Mouse (Mus musculus) layer of hippocampus, postnatal 14 days (tissue): ENCODE data around the gene Lifr. TPM values are rescaled to one million over a fixed set of nuclear protein-coding genes. Genes with fewer than 3 reads are reported as not detected.

ENCODE experiments used
- DNase-seq, 2 experiments: peaks; one replicate each; pipeline ENCODE4 v3.0.0; 2021 to 2022; ENCODE audit warnings: low spot score in 2 of 2, mixed read lengths in 1 of 2
- total RNA-seq, 2 experiments: library from RNA; stranded (reverse); gene quantifications; 2 replicates each; pipeline ENCODE4 v1.2.3; 2021

Lifr gene
- total RNA-seq, 2 experiments from 2014 or later, result 60.9 to 64.7 TPM

- no peak for DNase-seq
Observed at GRCm38 (mm10) chr15:7123781-7124450, 33.5 kb downstream of the Lifr start.

- DNase-seq, result no peak
Observed at GRCm38 (mm10) chr15:7126171-7126570, 35.8 kb downstream of the Lifr start.

GRCm38 (mm10) chr15:7128627-7129126 is 38.3 kb downstream of the Lifr start:
- DNase-seq, result no peak

GRCm38 (mm10) chr15:7129127-7129943 is 38.9 kb downstream of the Lifr start:
- DNase-seq, result peak; percentile 81 to 84

GRCm38 (mm10) chr15:7129944-7130287 is 39.5 kb downstream of the Lifr start:
- DNase-seq, result peak in 1 of 2 experiments; percentile 36

GRCm38 (mm10) chr15:7130691-7131225 is 40.3 kb downstream of the Lifr start:
- DNase-seq, result no peak

GRCm38 (mm10) chr15:7132741-7133140 is 42.3 kb downstream of the Lifr start:
- DNase-seq, result no peak

- peak in 1 of 2 experiments; percentile 66 for DNase-seq
Observed at GRCm38 (mm10) chr15:7134454-7135052, 44.1 kb downstream of the Lifr start.

- DNase-seq, result no peak
Observed at GRCm38 (mm10) chr15:7135982-7136562, 45.7 kb downstream of the Lifr start.

GRCm38 (mm10) chr15:7136912-7137311 is 46.5 kb downstream of the Lifr start:
- DNase-seq, result no peak

- no peak for DNase-seq
Observed at GRCm38 (mm10) chr15:7137607-7138006, 47.2 kb downstream of the Lifr start.

GRCm38 (mm10) chr15:7138471-7138870 is 48.1 kb downstream of the Lifr start:
- no peak for DNase-seq

- no peak for DNase-seq
Observed at GRCm38 (mm10) chr15:7140322-7140721, 49.9 kb downstream of the Lifr start.

GRCm38 (mm10) chr15:7141246-7141645 is 50.8 kb downstream of the Lifr start:
- DNase-seq, result no peak

- no peak for DNase-seq
Observed at GRCm38 (mm10) chr15:7143689-7144170, 53.3 kb downstream of the Lifr start.

- DNase-seq, result no peak
Observed at GRCm38 (mm10) chr15:7144542-7144941, 54.1 kb downstream of the Lifr start.

- DNase-seq, result no peak
Observed at GRCm38 (mm10) chr15:7144942-7145341, 54.5 kb downstream of the Lifr start.

GRCm38 (mm10) chr15:7145555-7145954 is 55.1 kb downstream of the Lifr start:
- DNase-seq, result peak in 1 of 2 experiments; percentile 60

GRCm38 (mm10) chr15:7146529-7146928 is 56.1 kb downstream of the Lifr start:
- peak in 1 of 2 experiments; percentile 57 for DNase-seq

- no peak for DNase-seq
Observed at GRCm38 (mm10) chr15:7149796-7150195, 59.4 kb downstream of the Lifr start.

- DNase-seq, result no peak
Observed at GRCm38 (mm10) chr15:7150591-7150990, 60.2 kb downstream of the Lifr start.
